Mouse (Mus musculus) erythroid progenitor cell, adult 5-6 weeks (primary cell): ENCODE data around the gene Rtn4rl1. TPM values are rescaled to one million over a fixed set of nuclear protein-coding genes. Genes with fewer than 3 reads are reported as not detected.

ENCODE experiments used
- total RNA-seq, 2 experiments: library from RNA; stranded (forward) in 1 of 2; stranded (reverse) in 1 of 2; fragments of 150-400 nt in 1 of 2; fragments of 186-747, 209-891 nt in 1 of 2; gene quantifications; 2 replicates each; pipeline versions ENCODE4 v1.2.3 to v1.2.4; 2015 to 2017; ENCODE audit warnings: low replicate concordance in 2 of 2

Rtn4rl1 gene
- total RNA-seq, 2 experiments from 2014 or later: 0.42 TPM; not detected in 1

Other genes with a start within 250 kb of the Rtn4rl1 start
- not detected in 2 replicates for gene Hic1, start 24.3 kb upstream of the Rtn4rl1 start, total RNA-seq (2015; ENCODE audit: low replicate concordance)
- gene Hic1, start 24.3 kb upstream of the Rtn4rl1 start, total RNA-seq (2017; ENCODE audit: low replicate concordance): not detected in 2 replicates
- gene Ovca2, start 14.9 kb upstream of the Rtn4rl1 start, total RNA-seq (2015; ENCODE audit: low replicate concordance): 4.2 and 15.1 TPM in 2 replicates
- 1.9 and 4.2 TPM in 2 replicates for gene Ovca2, start 14.9 kb upstream of the Rtn4rl1 start, total RNA-seq (2017; ENCODE audit: low replicate concordance)
- not detected in 2 replicates for gene Dph1, start 2.5 kb upstream of the Rtn4rl1 start, total RNA-seq (2015; ENCODE audit: low replicate concordance)
- gene Dph1, start 2.5 kb upstream of the Rtn4rl1 start, total RNA-seq (2017; ENCODE audit: low replicate concordance): 1.1 and 6.3 TPM in 2 replicates
- 76.7 and 95.5 TPM in 2 replicates for gene Rpa1, start 154.5 kb downstream of the Rtn4rl1 start, total RNA-seq (2015; ENCODE audit: low replicate concordance)
- gene Rpa1, start 154.5 kb downstream of the Rtn4rl1 start, total RNA-seq (2017; ENCODE audit: low replicate concordance): 100 and 110 TPM in 2 replicates
- gene Smyd4, start 154.7 kb downstream of the Rtn4rl1 start, total RNA-seq (2015; ENCODE audit: low replicate concordance): 6.1 and 8.4 TPM in 2 replicates
- gene Smyd4, start 154.7 kb downstream of the Rtn4rl1 start, total RNA-seq (2017; ENCODE audit: low replicate concordance): 1.1 and 5.3 TPM in 2 replicates
- 2.9 and 26.0 TPM in 2 replicates for gene Serpinf1, start 228.9 kb downstream of the Rtn4rl1 start, total RNA-seq (2015; ENCODE audit: low replicate concordance)
- gene Serpinf1, start 228.9 kb downstream of the Rtn4rl1 start, total RNA-seq (2017; ENCODE audit: low replicate concordance): 2.2 TPM in 1 of 2 replicates, not detected in the other
- gene Serpinf2, start 245.8 kb downstream of the Rtn4rl1 start, total RNA-seq (2015; ENCODE audit: low replicate concordance): 2.2 TPM in 1 of 2 replicates, not detected in the other
- gene Serpinf2, start 245.8 kb downstream of the Rtn4rl1 start, total RNA-seq (2017; ENCODE audit: low replicate concordance): 0.98 and 1.5 TPM in 2 replicates